Mouse (Mus musculus) MEL (cell line): ENCODE data around the gene Nvl. TPM values are rescaled to one million over a fixed set of nuclear protein-coding genes. Genes with fewer than 3 reads are reported as not detected.

Experiments used
- DNase-seq: peaks from one replicate; pipeline ENCODE4 v3.0.0; 2011; ENCODE audit warnings: low read depth, low spot score
- H3K27ac ChIP-seq: 2 replicates; pipeline ENCODE4 v1.5.1; 2012; ENCODE audit warnings: low read depth, mild to moderate bottlenecking, control low read depth, low read length, moderate library complexity; ENCODE audit not compliant: control insufficient read depth
- H3K27me3 ChIP-seq, 2 experiments: fragments of 150-350 bp in 1 of 2; sonication (generic) in 1 of 2; 2 replicates each; pipeline ENCODE4 v1.6.1; 2012; ENCODE audit warnings: low read length in 2 of 2, mild to moderate bottlenecking in 2 of 2, improper control_type of control experiment in 1 of 2, moderate library complexity in 1 of 2; ENCODE audit not compliant: insufficient read depth in 2 of 2, control insufficient read depth in 1 of 2
- H3K36me3 ChIP-seq, 2 experiments: 2 replicates each; pipeline ENCODE4 v1.6.1; 2012 to 2014; ENCODE audit warnings: low read length in 2 of 2, improper control_type of control experiment in 1 of 2, inconsistent platforms in 1 of 2, mild to moderate bottlenecking in 1 of 2; ENCODE audit not compliant: insufficient read depth in 2 of 2, control insufficient read depth in 1 of 2
- H3K4me1 ChIP-seq, 2 experiments: fragments of 150-350 bp in 1 of 2; sonication (generic) in 1 of 2; 2 replicates each; pipeline ENCODE4 v1.6.1; 2012; ENCODE audit warnings: low read length in 2 of 2, improper control_type of control experiment in 1 of 2, mild to moderate bottlenecking in 1 of 2; ENCODE audit not compliant: insufficient read depth in 2 of 2, control insufficient read depth in 1 of 2
- H3K4me3 ChIP-seq, 2 experiments: fragments of 150-350 bp in 1 of 2; sonication (generic) in 1 of 2; 2 replicates each; pipeline ENCODE4 v1.5.1; 2012; ENCODE audit warnings: low read depth in 2 of 2, low read length in 2 of 2, mild to moderate bottlenecking in 2 of 2, moderate library complexity in 2 of 2, control low read depth in 1 of 2, improper control_type of control experiment in 1 of 2; ENCODE audit not compliant: control insufficient read depth in 1 of 2, insufficient read depth in 1 of 2
- H3K79me2 ChIP-seq: 2 replicates; pipeline ENCODE4 v1.6.1; 2012; ENCODE audit warnings: mild to moderate bottlenecking, low read length, moderate library complexity; ENCODE audit not compliant: control insufficient read depth, poor library complexity, insufficient read depth
- H3K9ac ChIP-seq: 2 replicates; pipeline ENCODE4 v1.6.1; 2012; ENCODE audit warnings: low read depth, mild to moderate bottlenecking, control low read depth, low read length, moderate library complexity; ENCODE audit not compliant: control insufficient read depth, poor library complexity, severe bottlenecking
- H3K9me3 ChIP-seq: fragments of 150-350 bp; sonication (generic); replicated peaks from 2 replicates; pipeline ENCODE4 v1.6.1; 2012; ENCODE audit warnings: mild to moderate bottlenecking, low read length, improper control_type of control experiment, moderate library complexity; ENCODE audit not compliant: insufficient read depth
- BHLHE40 ChIP-seq: IDR thresholded peaks from 2 replicates; pipeline ENCODE4 v1.6.1; 2012; ENCODE audit warnings: low read depth, mild to moderate bottlenecking, inconsistent platforms, low read length, improper control_type of control experiment, borderline replicate concordance
- CHD1 ChIP-seq: IDR thresholded peaks from 2 replicates; pipeline ENCODE4 v1.6.1; 2012; ENCODE audit warnings: low read depth, mild to moderate bottlenecking, inconsistent platforms, low read length, improper control_type of control experiment
- CTCF ChIP-seq, 3 experiments: IDR thresholded peaks in 2 of 3; conservative IDR thresholded peaks in 1 of 3; 2 replicates each; pipeline ENCODE4 v1.5.1; 2011 to 2012; ENCODE audit warnings: low read length in 3 of 3, low read depth in 2 of 3, mild to moderate bottlenecking in 2 of 3, improper control_type of control experiment in 1 of 3, inconsistent platforms in 1 of 3, mixed read lengths in 1 of 3, moderate library complexity in 1 of 3; ENCODE audit not compliant: control insufficient read depth in 1 of 3, insufficient read depth in 1 of 3, poor library complexity in 1 of 3, severe bottlenecking in 1 of 3
- EP300 ChIP-seq, 2 experiments: IDR thresholded peaks; 2 replicates each; pipeline ENCODE4 v1.6.1; 2011; ENCODE audit warnings: improper control_type of control experiment in 2 of 2, low read length in 2 of 2, low read depth in 1 of 2, mild to moderate bottlenecking in 1 of 2
- ETS1 ChIP-seq: IDR thresholded peaks from 2 replicates; pipeline ENCODE4 v1.6.1; 2012; ENCODE audit warnings: low read depth, mild to moderate bottlenecking, inconsistent platforms, low read length, improper control_type of control experiment, moderate library complexity
- GABPA ChIP-seq: IDR thresholded peaks from 2 replicates; pipeline ENCODE4 v1.6.1; 2012; ENCODE audit warnings: low read depth, mild to moderate bottlenecking, inconsistent platforms, low read length, improper control_type of control experiment, moderate library complexity
- GATA1 ChIP-seq: IDR thresholded peaks from 2 replicates; pipeline ENCODE4 v1.6.1; 2011; ENCODE audit warnings: low read depth, low read length, improper control_type of control experiment
- HCFC1 ChIP-seq: IDR thresholded peaks from 2 replicates; pipeline ENCODE4 v1.6.1; 2012; ENCODE audit warnings: low read depth, mild to moderate bottlenecking, inconsistent platforms, low read length, improper control_type of control experiment, moderate library complexity
- MAFK ChIP-seq: IDR thresholded peaks from 2 replicates; pipeline ENCODE4 v1.6.1; 2011; ENCODE audit warnings: low read depth, mild to moderate bottlenecking, low read length, improper control_type of control experiment, borderline replicate concordance
- MAX ChIP-seq: IDR thresholded peaks from 2 replicates; pipeline ENCODE4 v1.6.1; 2011; ENCODE audit warnings: low read length, improper control_type of control experiment
- MAZ ChIP-seq: IDR thresholded peaks from 2 replicates; pipeline ENCODE4 v1.6.1; 2012; ENCODE audit warnings: low read depth, mild to moderate bottlenecking, inconsistent platforms, low read length, improper control_type of control experiment
- MEF2A ChIP-seq: IDR thresholded peaks from 2 replicates; pipeline ENCODE4 v1.6.1; 2014; ENCODE audit warnings: low read depth, mild to moderate bottlenecking, inconsistent platforms, low read length, improper control_type of control experiment; ENCODE audit not compliant: poor library complexity, insufficient replicate concordance, severe bottlenecking; ENCODE audit errors: extremely low read depth
- MXI1 ChIP-seq: IDR thresholded peaks from 2 replicates; pipeline ENCODE4 v1.6.1; 2011; ENCODE audit warnings: mild to moderate bottlenecking, low read depth, low read length, improper control_type of control experiment
- MYB ChIP-seq: IDR thresholded peaks from 2 replicates; pipeline ENCODE4 v1.6.1; 2011; ENCODE audit warnings: mild to moderate bottlenecking, low read depth, low read length, improper control_type of control experiment
- MYC ChIP-seq: IDR thresholded peaks from 2 replicates; pipeline ENCODE4 v1.6.1; 2011; ENCODE audit warnings: low read depth, mild to moderate bottlenecking, low read length, improper control_type of control experiment, moderate library complexity
- NELFE ChIP-seq: IDR thresholded peaks from 2 replicates; pipeline ENCODE4 v1.6.1; 2011; ENCODE audit warnings: low read depth, low read length, improper control_type of control experiment
- NRF1 ChIP-seq: IDR thresholded peaks from 2 replicates; pipeline ENCODE4 v1.6.1; 2014; ENCODE audit warnings: low read depth, mild to moderate bottlenecking, inconsistent platforms, low read length, improper control_type of control experiment, moderate library complexity; ENCODE audit not compliant: poor library complexity, insufficient read depth, severe bottlenecking
- POLR2A ChIP-seq, 2 experiments: IDR thresholded peaks; 2 replicates each; pipeline ENCODE4 v1.6.1; 2011 to 2012; ENCODE audit warnings: low read length in 2 of 2, mild to moderate bottlenecking in 2 of 2, control low read depth in 1 of 2, improper control_type of control experiment in 1 of 2, low read depth in 1 of 2, moderate library complexity in 1 of 2; ENCODE audit not compliant: control insufficient read depth in 1 of 2, insufficient read depth in 1 of 2, poor library complexity in 1 of 2
- POLR2AphosphoS2 ChIP-seq: IDR thresholded peaks from 2 replicates; pipeline ENCODE4 v1.6.1; 2011; ENCODE audit warnings: low read length, improper control_type of control experiment
- RCOR1 ChIP-seq: IDR thresholded peaks from 2 replicates; pipeline ENCODE4 v1.6.1; 2012; ENCODE audit warnings: low read depth, mild to moderate bottlenecking, inconsistent platforms, low read length, improper control_type of control experiment
- SIN3A ChIP-seq: IDR thresholded peaks from 2 replicates; pipeline ENCODE4 v1.6.1; 2012; ENCODE audit warnings: low read length, improper control_type of control experiment, inconsistent platforms
- TAL1 ChIP-seq: IDR thresholded peaks from 2 replicates; pipeline ENCODE4 v1.6.1; 2012; ENCODE audit warnings: mild to moderate bottlenecking, inconsistent platforms, low read length, moderate library complexity, mixed read lengths
- TBP ChIP-seq: IDR thresholded peaks from 2 replicates; pipeline ENCODE4 v1.8.0; 2011; ENCODE audit warnings: low read depth, low read length, improper control_type of control experiment
- TCF12 ChIP-seq: IDR thresholded peaks from 2 replicates; pipeline ENCODE4 v1.6.1; 2014; ENCODE audit warnings: low read depth, mild to moderate bottlenecking, inconsistent platforms, low read length, improper control_type of control experiment, moderate library complexity
- UBTF ChIP-seq: IDR thresholded peaks from 2 replicates; pipeline ENCODE4 v1.6.1; 2012; ENCODE audit warnings: low read depth, mild to moderate bottlenecking, inconsistent platforms, low read length, improper control_type of control experiment, moderate library complexity, borderline replicate concordance; ENCODE audit not compliant: insufficient read depth
- USF1 ChIP-seq: IDR thresholded peaks from 2 replicates; pipeline ENCODE4 v1.6.1; 2014; ENCODE audit warnings: low read depth, mild to moderate bottlenecking, inconsistent platforms, low read length, improper control_type of control experiment, moderate library complexity
- USF2 ChIP-seq, 2 experiments: IDR thresholded peaks; 2 replicates each; pipeline ENCODE4 v1.6.1; 2011 to 2012; ENCODE audit warnings: improper control_type of control experiment in 2 of 2, low read length in 2 of 2, borderline replicate concordance in 1 of 2, inconsistent platforms in 1 of 2, low read depth in 1 of 2, mild to moderate bottlenecking in 1 of 2; ENCODE audit not compliant: insufficient read depth in 1 of 2
- ZKSCAN1 ChIP-seq: IDR thresholded peaks from 2 replicates; pipeline ENCODE4 v1.6.1; 2012; ENCODE audit warnings: low read depth, mild to moderate bottlenecking, inconsistent platforms, low read length, improper control_type of control experiment, moderate library complexity
- ZMIZ1 ChIP-seq: IDR thresholded peaks from 2 replicates; pipeline ENCODE4 v1.6.1; 2012; ENCODE audit warnings: low read depth, mild to moderate bottlenecking, inconsistent platforms, low read length, improper control_type of control experiment, moderate library complexity
- polyA plus RNA-seq, 2 experiments: library from polyadenylated mRNA; stranded (reverse) in 1 of 2; unstranded in 1 of 2; fragments of >175 nt in 1 of 2; fragments of >200 nt in 1 of 2; gene quantifications; 2 replicates each; pipeline versions ENCODE4 v1.2.1 to v1.2.4; 2012; ENCODE audit warnings: low replicate concordance in 2 of 2, low read depth in 1 of 2; ENCODE audit not compliant: insufficient read length in 2 of 2, insufficient read depth in 1 of 2, missing spikeins in 1 of 2
- total RNA-seq: library from RNA; depleted of rRNA; stranded (reverse); fragments of 300-350 nt; gene quantifications from 2 replicates; pipeline ENCODE4 v1.2.3, GENCODE M21; 2012

Nvl gene
- total and polyA plus RNA-seq, 3 experiments: 21.0 to 29.8 TPM; not detected in 1

GRCm38 (mm10) chr1:181068344-181068743 is 75.7 kb downstream of the Nvl start:
- peak overlapping the region; percentile 80 for H3K27ac ChIP-seq

GRCm38 (mm10) chr1:181064648-181065047 is 79.4 kb downstream of the Nvl start:
- Histone ChIP-seq H3K79me2 (no peaks in the 10 kb centered on the region), H3K27me3 (no peaks in the 10 kb centered on the region), H3K4me1 (peaks cover 8 to 32% of the 10 kb centered on the region in 2 experiments), H3K4me3 (no peak overlapping the region), H3K36me3 (peaks cover 0 to 30% of the 10 kb centered on the region in 2 experiments; a peak in 2 of 4 replicates), H3K27ac (no peak overlapping the region), H3K9me3 (no peaks in the 10 kb centered on the region), H3K9ac (no peak overlapping the region)
- DNase-seq: peak; percentile 53
- TF ChIP-seq MAZ (no peak), EP300 (IDR thresholded peaks at IDR 0.05; ENCODE audit: low read depth in 1 of 2, low read length in 2 of 2) (peak in 1 of 2 experiments; percentile 38; a peak in 1 of 4 replicates), MXI1 (no peak), MYB (no peak), NELFE (no peak), CTCF (IDR thresholded peaks at IDR 0.05 in 2 of 3, conservative IDR thresholded peaks at IDR 0.05 in 1 of 3; ENCODE audit: control insufficient read depth in 1 of 3, insufficient read depth in 1 of 3, low read depth in 2 of 3, low read length in 3 of 3, poor library complexity in 1 of 3, severe bottlenecking in 1 of 3) (no peak), USF2 (IDR thresholded peaks at IDR 0.05; ENCODE audit: borderline replicate concordance in 1 of 2, insufficient read depth in 1 of 2, low read depth in 1 of 2, low read length in 2 of 2) (no peak), GATA1 (peak; percentile 52; the same call in 1 of the 2 replicates), GABPA (no peak), HCFC1 (no peak), CHD1 (no peak), MAFK (no peak), MAX (no peak), MEF2A (no peak), TBP (no peak), MYC (no peak), POLR2AphosphoS2 (no peak), ZMIZ1 (no peak), ZKSCAN1 (no peak), SIN3A (no peak; the same call in 1 of the 2 replicates), NRF1 (no peak), RCOR1 (no peak), ETS1 (peak; percentile 97), POLR2A (IDR thresholded peaks at IDR 0.05; ENCODE audit: control insufficient read depth in 1 of 2, insufficient read depth in 1 of 2, low read depth in 1 of 2, low read length in 2 of 2, poor library complexity in 1 of 2) (no peak), USF1 (peak; percentile 86)

More at GRCm38 (mm10) chr1:181068344-181068743, 75.7 kb downstream of the Nvl start:
- no peak overlapping the region; the same call in 1 of the 2 replicates for H3K9ac ChIP-seq
- no peaks in the 10 kb centered on the region for H3K79me2 ChIP-seq
- peaks cover 8 to 32% of the 10 kb centered on the region in 2 experiments for H3K4me1 ChIP-seq
- no peak overlapping the region for H3K4me3 ChIP-seq
- H3K36me3 ChIP-seq: peaks cover 0 to 30% of the 10 kb centered on the region in 2 experiments; a peak in 2 of 4 replicates
- H3K9me3 ChIP-seq: no peaks in the 10 kb centered on the region
- 0 out of 4 replicates have a peak, but pooled peaks cover 0 to 2% of the 10 kb centered on the region in 2 experiments for H3K27me3 ChIP-seq
- peak; percentile 91 for TF ChIP-seq TCF12
- no peak for TF ChIP-seq ZKSCAN1
- peak; percentile 92 for TF ChIP-seq GATA1
- TF ChIP-seq RCOR1: peak; percentile 89
- TF ChIP-seq UBTF: no peak
- no peak for TF ChIP-seq CHD1
- 0 out of 2 replicates have a peak, but pooled peaks have one; percentile 52 for TF ChIP-seq BHLHE40
- TF ChIP-seq SIN3A: peak; percentile 71
- TF ChIP-seq ETS1: peak; percentile 58
- TF ChIP-seq MAFK: peak; percentile 48; the same call in 1 of the 2 replicates
- TF ChIP-seq POLR2AphosphoS2: no peak
- TF ChIP-seq TAL1: peak; percentile 80
- TF ChIP-seq EP300 (IDR thresholded peaks at IDR 0.05; ENCODE audit: low read depth in 1 of 2, low read length in 2 of 2): peak; percentile 86 to 93
- peak; percentile 86 for DNase-seq
